Mouse (Mus musculus) spleen, adult 12 weeks (tissue): ENCODE results near the gene Arid5b.

ENCODE experiments used
- DNase-seq: peaks from one replicate; pipeline ENCODE4 v3.0.0; 2022; ENCODE audit warnings: low spot score

Arid5b gene

DNA sequence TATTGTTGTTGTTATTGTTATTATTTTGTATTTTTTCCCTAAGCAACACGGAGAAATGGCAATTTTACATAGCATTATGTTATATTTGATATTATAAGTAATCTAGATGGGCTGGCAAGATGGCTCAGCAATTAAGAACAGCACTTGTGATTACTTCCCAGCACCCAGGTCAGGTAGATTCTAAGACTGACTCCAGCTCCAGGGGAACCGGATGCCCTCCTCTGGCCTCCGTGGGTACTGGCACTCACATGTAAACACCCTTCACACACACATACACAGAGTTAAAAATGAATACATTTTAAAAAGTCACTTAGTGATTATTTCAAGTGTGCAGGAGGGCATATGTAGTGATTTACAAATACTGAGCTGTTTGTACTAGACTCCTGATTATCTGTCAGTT lies 190.8 kb downstream of the Arid5b start:
- no peak for DNase-seq

DNA sequence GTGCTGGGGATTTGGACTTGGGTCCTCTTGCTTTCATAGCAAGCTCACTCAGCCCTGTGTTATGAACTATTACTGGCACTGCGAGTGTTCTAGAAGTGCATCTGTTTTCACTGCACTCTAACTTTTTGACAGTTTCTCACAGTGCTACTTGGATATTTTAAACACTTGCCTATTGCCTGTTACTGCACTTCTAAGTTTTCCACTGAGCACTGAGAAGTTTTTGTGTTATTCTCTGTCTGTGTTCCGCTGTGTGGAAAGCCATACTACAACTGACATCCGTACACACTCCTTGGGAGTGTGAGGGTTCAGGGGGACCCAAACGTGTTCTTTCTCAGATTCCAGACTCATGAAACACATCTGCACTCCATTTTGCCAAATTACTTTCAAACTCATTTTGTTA lies 191.6 kb downstream of the Arid5b start:
- no peak for DNase-seq

DNA sequence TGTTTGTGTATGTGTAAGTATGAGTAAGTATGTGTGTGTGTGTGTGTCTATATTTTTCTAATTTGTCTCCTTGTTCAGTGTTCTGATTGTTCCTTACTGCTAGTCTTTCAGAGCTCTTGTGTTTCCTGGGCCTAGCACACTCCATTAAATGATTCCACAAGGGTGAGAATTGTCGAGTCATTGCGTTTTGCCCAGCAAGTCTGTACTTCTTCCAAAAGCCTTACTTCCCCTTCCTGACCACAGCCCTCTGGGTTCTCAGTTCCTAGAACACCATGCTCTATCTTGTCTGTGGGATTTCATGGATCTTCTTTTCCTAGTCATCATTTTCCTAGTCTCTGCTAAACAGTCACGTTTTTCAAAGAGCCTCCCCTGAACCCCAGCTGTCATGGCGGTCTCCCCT lies 193.0 kb downstream of the Arid5b start:
- no peak for DNase-seq

DNA sequence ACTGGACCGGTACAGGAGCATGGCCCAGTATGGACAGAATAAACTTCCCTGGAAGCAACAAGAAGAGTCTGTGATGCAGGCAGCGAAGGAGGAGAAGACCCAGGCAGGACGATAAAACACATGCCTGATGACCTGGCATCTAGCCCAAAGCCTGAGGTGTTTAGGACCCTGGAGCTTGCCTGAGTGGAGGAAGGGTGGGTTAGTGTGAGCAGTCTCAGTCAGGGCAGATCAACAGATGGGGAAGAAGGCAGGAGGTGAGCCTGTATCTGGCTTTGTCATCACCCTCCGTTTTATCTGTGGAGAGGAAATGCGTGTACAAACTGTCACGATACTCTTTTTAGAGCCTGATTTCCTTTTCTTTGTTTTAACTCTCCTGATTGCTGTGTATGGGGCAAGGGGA lies 196.8 kb downstream of the Arid5b start:
- no peak for DNase-seq

DNA sequence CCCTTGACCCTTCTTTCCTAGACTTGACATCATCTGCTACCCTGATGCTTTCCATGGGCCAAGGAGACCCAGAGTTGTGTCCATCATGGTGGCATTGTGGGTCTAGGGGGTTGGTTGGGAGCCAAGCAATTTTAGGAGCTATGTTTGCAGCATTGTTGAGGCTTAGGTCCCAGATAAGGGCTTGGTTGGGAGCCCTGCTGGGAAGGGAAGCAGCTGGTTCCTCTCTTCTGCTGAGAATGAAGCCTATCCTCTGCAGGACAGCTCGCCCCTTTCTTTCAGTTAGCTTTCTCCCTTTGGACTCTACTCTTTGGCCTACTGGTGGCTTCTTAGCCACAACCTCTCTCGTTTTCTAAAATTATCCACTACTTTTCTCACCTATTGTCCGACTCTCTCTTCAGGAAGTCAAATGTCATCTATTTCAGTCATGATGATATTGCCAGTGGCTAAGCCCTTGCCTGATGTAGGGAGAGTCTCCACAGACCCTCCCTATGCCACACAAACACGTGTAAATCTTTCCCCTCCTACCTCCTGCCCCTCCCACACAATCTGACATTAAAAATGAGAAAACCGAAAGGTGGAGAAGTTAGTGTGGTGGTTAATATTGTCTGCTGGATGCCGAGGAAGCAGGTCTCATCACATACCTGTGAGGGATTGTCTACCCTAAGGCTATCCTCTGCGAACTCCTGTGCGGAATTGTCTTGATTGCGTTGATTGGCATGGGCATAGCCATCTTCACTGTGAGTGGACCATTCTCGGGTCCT lies 198.4 kb downstream of the Arid5b start:
- no peak for DNase-seq

DNA sequence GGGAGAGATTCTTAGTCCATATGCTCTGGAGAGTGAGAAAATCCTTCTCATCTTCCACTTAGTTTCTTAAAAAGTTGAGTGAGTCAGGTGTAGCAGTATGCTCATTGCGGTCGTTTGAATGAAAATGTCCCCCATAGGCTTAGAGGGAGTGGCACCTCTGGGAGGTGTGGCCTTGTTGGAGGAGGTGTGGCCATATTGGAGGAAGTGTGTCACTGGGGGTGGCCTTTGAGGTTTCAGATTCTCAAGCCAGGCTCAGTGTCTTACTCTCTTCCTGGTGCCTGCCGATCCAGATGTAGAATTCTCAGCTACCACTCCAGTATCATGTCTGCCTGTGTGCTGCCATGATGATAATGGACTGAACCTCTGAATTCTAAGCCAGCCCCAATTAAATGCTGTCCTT lies 199.8 kb downstream of the Arid5b start:
- DNase-seq: no peak

DNA sequence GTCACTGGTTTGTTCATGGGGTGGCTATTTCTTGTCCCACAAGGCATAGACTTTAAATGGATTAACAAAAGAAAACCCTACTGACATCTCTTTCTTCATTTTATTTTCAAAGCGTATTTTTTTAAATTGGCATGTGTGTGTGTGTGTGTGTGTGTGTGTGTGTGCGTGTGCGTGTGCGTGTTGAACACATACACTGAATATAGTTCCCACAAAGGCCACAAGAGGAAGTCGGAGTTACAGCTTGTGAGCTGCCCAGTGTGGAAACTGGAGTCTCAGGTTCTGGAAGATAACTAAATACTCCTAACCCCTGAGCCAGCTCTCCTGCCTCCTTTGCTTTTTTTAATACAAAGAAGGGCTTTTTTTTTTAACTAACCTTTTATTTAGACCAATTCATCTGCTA lies 203.4 kb downstream of the Arid5b start:
- DNase-seq: no peak

DNA sequence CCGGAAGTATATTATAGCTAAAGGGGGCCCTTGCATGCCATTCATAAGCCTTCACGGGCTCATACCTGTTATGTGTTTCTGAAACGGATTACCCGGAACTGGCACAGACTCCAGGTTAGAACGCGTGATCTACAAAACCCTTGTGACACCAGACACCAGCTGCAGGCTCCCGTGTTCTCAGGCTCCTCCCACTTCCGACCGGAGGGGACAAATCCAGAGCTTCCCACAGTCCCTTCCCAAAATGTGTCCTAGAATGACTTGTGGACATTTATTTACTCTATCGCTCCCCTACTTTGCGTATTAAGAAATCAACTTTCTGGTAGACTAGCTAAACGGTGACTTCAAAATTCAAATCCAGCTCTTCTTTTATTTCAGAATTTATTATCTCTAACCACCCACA lies 204.2 kb downstream of the Arid5b start:
- DNase-seq: no peak

DNA sequence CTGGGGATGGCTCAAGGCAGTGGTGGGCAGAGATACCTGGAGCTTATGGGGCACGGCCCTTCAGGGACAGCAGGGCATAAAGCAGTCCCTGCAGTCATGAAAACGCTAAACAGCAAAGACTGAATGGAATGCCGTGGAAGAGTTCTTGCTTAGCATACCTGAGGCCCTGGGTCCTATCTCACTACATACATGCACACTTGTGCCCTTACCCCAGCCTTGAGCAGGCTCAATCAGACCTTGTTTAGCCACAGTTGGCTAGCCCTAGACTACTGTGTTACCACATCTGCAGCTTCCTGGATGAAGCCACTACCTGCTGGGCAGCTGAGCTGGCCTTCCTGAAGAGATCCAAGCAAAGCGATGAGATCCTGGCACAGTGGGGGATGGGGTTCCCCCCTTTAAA lies 205.9 kb downstream of the Arid5b start:
- DNase-seq: no peak

DNA sequence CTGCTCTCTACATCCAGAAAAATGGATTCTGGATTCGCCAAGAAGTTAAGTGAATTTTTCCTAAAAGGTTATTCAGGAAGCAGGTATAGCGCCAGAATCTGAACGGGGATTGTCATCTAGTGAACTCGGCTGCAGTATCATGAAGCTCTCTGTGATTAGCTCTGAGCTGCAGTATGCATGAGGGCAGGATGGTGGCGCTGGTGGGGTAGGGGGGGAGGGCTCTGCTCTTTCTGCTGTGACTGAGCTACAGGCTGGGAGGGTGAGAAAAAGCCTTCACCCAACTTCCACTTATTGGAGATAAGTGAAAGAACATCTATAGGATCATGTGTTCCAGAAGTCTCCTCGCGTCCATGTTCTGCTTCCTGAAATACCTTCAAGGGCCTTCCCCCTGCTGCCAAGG lies 207.5 kb downstream of the Arid5b start:
- no peak for DNase-seq

DNA sequence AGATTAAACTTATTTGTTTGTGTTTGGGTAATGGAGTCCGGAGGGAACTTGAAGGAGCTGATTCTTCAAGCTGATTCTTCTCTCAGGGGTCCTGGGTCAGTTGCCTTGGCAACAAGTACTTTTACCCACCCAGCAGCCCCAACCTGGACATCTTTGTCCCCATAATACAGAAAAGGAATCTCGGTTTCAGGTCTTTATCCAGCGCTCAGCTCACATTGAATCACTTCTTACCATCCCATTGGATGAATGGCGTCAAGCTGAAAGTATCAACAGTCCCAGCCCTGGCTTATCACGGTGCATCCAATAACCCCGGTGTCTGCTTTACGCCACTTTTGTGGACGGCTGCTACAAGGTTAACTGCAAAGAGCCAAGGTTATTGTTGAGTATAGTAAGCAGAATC lies 210.1 kb downstream of the Arid5b start:
- DNase-seq: no peak

DNA sequence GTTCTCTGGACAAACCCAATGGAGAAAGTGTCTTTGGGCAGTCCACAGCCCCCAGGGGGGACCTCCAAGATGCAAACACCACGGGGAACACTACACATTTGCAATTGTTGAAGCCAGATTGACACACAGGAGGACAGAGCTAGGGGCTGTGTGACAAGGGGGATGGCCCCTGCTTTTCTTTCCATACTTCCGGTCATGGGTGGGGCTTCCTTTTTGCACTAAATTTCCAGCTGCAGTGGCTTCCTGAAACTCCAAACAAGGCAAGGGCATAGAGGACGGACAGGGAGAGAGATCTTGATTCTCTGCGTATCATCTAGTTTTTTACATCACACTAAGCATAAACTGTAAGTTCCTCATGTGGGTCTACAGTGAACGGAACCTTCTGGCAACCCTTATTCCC lies 210.6 kb downstream of the Arid5b start:
- no peak for DNase-seq

DNA sequence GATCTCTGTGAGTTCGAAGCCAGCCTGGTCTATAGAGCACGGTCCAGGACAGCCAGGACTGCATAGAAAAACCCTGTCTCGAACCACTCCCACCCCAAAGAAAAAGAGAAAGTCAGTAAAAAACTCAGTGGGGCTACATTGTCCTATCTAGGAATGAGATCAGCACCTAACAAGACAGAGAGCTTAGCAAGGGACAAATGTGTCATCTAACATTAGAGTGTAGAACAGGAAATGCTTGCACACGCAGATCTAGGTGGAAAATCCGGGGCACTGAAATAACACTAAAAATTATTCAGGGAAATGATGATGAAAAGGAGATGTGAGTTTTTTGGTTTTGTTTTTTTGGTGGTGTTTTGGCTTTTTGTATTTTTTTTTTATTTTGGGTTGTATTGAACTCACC lies 212.4 kb downstream of the Arid5b start:
- DNase-seq: no peak

DNA sequence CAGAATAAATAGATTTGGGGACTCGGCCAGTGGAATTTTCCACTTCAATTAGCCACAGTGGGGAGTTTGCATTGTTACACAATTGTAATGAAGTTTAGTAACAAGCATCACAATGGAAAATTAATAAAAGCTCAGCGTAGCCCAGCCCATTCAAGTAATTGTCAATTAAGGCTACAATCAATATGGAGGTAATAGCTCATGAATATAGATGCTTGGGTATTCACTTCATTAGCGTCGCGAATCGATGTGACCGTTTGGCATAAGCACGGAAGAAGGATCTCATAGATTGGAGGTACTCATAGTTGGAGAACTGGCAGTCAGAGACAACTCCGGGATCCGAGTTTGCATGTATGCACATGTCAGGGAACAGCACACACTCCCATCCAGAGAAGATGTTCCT lies 214.0 kb downstream of the Arid5b start:
- DNase-seq: no peak

DNA sequence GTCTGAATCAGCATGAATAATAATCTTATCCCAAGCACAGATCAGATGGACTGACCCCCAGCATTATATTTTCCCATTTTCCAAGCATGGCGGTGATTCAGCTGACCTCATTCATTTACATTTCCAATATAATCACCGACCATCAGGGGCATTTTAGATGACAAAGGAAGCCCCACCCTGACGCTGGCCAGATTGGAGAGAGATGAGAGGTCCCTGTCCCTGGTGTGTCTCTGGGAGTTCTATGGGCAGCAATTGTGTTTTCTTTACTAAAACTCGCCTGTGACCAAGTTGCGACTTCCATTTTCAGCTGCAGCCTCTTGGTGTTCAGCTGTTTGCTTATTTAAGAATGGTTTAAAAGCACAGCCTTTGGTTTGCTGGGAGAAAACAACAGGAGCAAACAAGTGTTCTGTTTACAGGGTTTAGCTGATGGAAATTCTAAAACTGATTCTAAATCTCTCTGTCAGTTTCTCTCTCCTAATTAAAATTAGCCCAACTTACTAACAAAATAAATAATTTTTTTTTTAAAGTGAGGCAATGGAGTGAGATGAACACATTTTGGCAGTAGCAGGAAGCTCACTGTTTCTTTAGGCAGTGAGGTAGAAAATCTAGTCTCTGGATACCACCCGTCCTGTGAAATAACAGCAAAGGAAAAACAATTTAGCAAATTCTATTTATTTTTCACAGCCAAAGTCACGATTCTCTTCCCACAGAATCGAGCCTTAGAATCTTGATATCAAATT lies 214.6 kb downstream of the Arid5b start:
- DNase-seq: no peak

DNA sequence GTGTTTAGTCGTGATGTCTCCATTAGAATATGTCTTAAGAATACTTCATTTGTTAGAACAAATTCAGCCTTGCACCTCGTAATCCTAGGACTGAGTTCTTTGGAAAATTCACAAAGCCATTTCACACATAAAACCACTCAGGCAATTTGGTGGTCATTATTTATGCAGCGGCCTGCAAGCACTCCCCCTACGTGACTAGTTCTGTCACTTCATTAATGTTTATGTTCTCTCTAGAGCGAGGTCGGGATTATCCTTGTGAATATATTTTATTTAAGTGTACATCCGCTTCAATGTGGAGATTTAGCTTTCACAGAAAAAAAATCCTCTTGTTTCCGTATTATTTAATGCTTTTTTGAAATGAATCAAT lies 217.3 kb downstream of the Arid5b start:
- no peak for DNase-seq

DNA sequence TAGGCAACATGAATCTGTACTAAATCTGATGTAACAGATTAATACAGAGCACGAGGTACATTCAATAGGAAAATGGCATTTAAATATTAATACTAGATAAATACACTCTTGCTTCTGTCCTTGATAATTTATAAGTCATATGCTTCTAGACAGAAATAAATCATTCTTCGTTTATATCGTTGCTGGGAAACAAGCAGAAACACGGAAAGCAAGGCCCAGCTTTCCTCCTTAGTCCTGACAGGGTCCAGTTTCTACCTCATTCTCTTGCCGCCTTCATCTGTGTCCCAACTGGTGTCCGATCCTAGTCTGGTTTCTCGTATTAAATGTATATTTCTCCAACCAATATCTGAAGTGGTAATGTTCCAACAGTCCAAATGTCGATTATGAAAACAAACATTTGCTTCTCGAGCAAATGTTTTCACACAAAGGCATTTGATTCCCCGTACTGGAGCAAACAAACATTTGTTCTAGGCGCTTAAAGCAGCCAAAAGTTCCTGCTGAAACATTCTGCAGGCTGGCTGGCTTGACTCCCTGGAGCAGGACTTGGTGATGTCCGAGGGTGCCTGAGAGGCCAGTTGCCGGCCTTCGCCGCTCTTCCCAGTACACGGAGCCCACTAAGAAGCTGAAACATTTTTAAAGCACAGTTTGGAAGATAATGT lies 217.8 kb downstream of the Arid5b start:
- no peak for DNase-seq

DNA sequence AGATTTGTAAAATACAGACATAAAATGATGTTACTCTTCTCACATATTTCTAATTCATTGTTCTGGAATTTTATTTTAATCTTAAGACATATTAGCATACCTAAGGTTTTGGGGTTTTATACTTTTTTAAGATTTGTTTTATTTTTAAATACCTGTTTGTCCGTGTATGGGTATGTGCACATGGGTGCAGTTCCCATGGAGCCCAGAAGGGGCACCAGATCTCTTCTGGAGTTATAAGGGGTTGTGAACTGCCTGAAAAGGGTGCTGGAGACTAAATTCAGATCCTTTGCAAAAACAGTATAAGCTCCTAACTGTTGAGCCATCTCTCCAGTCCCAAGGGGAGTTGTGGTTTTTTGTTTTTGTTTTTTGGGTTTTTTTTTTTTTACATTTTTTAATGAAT lies 220.2 kb downstream of the Arid5b start:
- DNase-seq: no peak

DNA sequence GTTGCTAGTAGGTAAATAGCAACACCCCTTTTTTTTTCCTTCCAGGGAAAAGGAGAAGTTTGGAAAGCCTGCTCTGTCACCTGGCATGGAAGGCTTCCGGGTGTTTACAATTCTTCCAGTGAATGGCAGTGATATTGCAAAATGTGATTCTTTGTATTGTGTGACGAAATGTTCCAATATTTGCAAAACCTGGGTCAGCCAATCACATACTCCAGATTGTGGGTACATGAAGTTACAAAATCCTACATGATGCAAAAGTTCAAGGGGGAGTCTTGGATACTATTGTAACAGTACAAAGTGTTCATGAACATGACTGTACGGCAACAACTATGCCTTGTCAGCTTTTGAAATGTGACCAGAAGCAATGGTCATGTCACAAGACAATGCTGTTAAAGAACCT lies 220.7 kb downstream of the Arid5b start:
- DNase-seq: no peak

DNA sequence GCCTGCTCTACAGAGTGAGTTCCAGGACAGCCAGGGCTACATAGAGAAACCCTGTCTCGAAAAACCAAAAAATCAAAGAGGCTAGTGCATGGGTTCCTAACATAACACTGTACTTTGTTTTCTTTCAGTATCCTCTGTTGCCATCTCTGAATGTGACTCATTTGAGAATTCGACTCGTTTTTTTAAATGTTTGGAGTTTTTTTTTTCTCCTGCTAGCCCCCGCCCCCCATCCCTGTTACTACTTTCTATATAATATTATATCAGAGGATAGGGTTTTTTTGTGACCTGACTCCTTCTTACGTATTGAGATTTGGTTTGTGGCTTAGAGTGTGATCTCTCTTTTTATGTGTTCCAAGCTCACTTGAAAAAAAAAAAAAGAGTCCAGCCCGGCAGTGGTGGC lies 223.8 kb downstream of the Arid5b start:
- no peak for DNase-seq

DNA sequence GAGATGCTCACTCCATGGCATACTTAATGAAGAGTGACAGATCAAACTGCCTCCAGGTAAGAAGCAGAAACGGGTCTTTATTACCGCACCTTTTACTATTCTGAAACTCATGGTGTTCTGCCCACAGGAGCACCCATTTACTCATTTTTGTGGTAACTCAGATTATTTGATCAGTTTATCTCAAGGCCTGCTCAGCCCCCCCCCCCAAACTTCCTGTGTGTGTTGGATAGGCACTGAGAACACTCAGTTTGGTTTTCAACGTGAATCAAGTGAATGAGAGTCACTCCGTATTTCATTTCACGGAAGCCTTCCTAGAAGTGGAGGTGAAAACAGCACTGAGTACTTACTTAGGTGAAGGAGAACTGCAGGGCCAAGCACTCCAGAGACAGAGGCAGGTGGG lies 224.4 kb downstream of the Arid5b start:
- DNase-seq: no peak

DNA sequence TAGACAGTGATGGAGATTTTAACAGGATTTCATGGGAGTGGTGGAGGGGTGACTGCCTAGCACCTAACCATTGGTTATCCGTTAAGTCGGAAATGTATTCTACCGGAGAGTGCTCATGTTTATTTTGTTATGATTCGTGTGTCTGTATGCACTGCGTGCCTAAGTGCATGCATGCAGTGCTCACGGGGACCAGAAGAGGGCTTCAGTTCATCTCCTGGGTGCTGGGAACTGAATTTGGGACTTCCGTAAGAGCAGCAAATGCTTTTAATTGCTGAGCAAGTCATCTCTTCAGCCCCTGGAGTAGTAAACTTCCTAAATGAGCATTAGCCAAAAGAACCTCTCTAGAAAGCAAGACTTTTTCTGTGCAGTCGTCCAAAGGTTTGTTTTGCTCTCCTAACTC lies 226.2 kb downstream of the Arid5b start:
- DNase-seq: no peak

DNA sequence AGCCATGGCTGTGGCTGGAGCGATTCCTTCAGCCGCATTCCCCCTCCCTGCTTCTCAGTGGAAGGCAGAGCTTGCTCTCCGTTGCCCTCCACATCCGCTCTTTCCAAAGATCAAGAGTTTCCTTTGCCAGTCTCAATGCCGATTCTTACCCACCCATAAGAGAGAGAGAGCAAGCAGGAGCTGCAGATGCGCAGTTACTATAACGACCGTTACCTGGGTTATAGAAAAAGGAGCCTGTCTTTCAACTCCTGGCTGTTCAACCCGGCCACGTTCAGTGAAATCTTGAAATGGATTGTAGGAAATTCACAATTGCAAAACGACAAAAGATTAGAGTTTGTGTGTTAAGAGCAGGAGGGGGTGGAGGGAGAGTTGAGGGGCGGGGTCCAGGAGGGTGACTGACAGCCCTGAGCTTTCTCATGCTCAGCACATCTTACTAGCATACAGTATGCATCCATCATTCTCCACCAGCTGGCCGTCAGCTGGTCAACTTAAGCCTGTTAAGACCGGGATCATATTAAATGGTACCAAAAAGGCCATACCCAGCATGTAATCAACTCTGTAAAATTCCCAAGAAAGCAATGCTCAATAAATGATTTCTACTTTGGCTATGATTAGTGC lies 227.1 kb downstream of the Arid5b start:
- DNase-seq: no peak
